Mouse (Mus musculus) midbrain, postnatal 0 days (tissue): ENCODE measurements at regions not wholly inside any gene's neighbourhood (a gene's known extent, or its start where the extent isn't known, plus 50 kb on each side); places are given as distances from the start of the nearest gene placed in this dataset.

Experiments used
- ATAC-seq: fragments of 200-750 bp; cut with Nextera tagmentation; 2 replicates; pipeline ENCODE4 v1.8.0; 2017; ENCODE audit warnings: moderate number of reproducible peaks, mild to moderate bottlenecking, moderate TSS enrichment, moderate library complexity; ENCODE audit not compliant: low FRiP score
- DNase-seq: peaks from one replicate; pipeline ENCODE4 v3.0.0-alpha.2; 2015; ENCODE audit warnings: low spot score
- H3K27ac ChIP-seq: fragments of 300-500 bp; sonication (generic); 2 replicates; pipeline ENCODE4 v1.5.1; 2014; ENCODE audit warnings: low read depth, mild to moderate bottlenecking, low read length, mixed read lengths
- H3K27me3 ChIP-seq: fragments of 300-500 bp; sonication (generic); 2 replicates; pipeline ENCODE4 v1.6.1; 2014; ENCODE audit warnings: low read length, control low read depth, mixed read lengths; ENCODE audit not compliant: insufficient read depth
- H3K36me3 ChIP-seq: fragments of 300-500 bp; sonication (generic); 2 replicates; pipeline ENCODE4 v1.6.1; 2014; ENCODE audit warnings: low read length, control low read depth, mixed read lengths; ENCODE audit not compliant: insufficient read depth
- H3K4me1 ChIP-seq: fragments of 300-500 bp; sonication (generic); 2 replicates; pipeline ENCODE4 v1.6.1; 2014; ENCODE audit warnings: mild to moderate bottlenecking, control low read depth, antibody characterized with exemption, low read length, mixed read lengths; ENCODE audit not compliant: insufficient read depth
- H3K4me2 ChIP-seq: fragments of 300-500 bp; sonication (generic); 2 replicates; pipeline ENCODE4 v1.6.1; 2014; ENCODE audit warnings: low read depth, mild to moderate bottlenecking, low read length, mixed read lengths; ENCODE audit not compliant: poor library complexity, severe bottlenecking
- H3K4me3 ChIP-seq: fragments of 300-500 bp; sonication (generic); 2 replicates; pipeline ENCODE4 v1.5.1; 2014; ENCODE audit warnings: low read depth, mild to moderate bottlenecking, low read length, moderate library complexity
- H3K9ac ChIP-seq: fragments of 300-500 bp; sonication (generic); replicated peaks from 2 replicates; pipeline ENCODE4 v1.6.1; 2014; ENCODE audit warnings: mild to moderate bottlenecking, low read length, moderate library complexity, mixed read lengths; ENCODE audit not compliant: poor library complexity, severe bottlenecking
- H3K9me3 ChIP-seq: fragments of 300-500 bp; sonication (generic); 2 replicates; pipeline ENCODE4 v1.6.1; 2016; ENCODE audit warnings: low read length, control low read depth
- CTCF ChIP-seq: IDR thresholded peaks from 2 replicates; pipeline ENCODE4 v1.5.1; 2016; ENCODE audit warnings: antibody characterized with exemption, mild to moderate bottlenecking
- WGBS: fragments of 180-500 bp; shearing (Covaris S2); extraction: QIAGEN DNeasy Blood & Tissue Kit; methylation state at CpG from one replicate; pipeline ENCODE4 v1.1.7; 2014; 5-methylcytosine and 5-hydroxymethylcytosine counted together

DNA sequence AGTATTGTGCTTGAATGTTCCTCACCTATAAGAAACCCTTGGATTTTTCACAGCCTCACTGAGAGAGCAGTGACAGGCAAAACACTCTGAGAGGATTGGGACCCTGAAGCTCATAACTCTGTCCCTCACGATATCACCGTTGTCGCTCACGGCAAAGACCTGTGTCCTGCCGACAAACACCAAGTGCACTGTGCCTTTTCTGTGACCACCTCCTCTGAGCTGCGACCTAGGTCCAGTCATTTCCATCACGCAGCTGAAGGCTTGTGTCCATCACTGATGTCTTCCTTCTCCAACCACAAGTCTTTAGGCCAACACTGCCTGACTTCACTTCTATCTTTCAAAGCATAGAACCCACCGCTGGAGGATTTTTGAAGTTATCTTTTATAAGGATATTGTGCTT is 93.1 kb downstream of the Cbln1 start:
- H3K36me3 ChIP-seq: no peaks in the 10 kb centered on the region
- ATAC-seq (no peak), DNase-seq (no peak)
- WGBS: 95% methylated on average over 8 of the region's 8 CpGs
- no peaks in the 10 kb centered on the region for H3K9me3 ChIP-seq
- no peaks in the 10 kb centered on the region for H3K27me3 ChIP-seq
- no peak overlapping the region for H3K9ac ChIP-seq
- TF ChIP-seq CTCF: no peak
- H3K4me1 ChIP-seq: no peaks in the 10 kb centered on the region
- no peak overlapping the region for H3K4me2 ChIP-seq
- H3K27ac ChIP-seq: no peak overlapping the region
- H3K4me3 ChIP-seq: no peak overlapping the region

DNA sequence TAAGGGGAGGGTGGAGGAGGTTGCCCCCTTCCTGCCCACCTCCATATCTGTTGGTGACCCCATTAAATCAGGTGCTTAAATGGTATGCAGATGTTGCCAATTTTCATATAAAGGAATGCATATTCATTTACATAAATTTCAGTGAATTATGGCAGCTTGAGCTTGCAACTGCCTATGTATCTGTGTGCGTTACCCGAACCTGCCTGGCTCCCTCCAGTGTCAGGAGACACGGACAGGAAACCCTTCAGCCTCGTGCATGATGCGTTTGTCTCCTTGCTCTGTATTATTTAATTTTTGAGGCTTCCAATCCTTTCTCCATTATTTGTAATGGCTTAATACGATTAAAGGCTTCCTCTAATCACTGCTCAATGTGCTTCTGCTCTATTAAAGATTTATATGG is 98.4 kb downstream of the Cbln1 start:
- Histone ChIP-seq H3K9ac (no peak overlapping the region), H3K4me3 (no peak overlapping the region), H3K36me3 (no peaks in the 10 kb centered on the region), H3K27me3 (no peaks in the 10 kb centered on the region), H3K27ac (no peak overlapping the region), H3K4me1 (no peaks in the 10 kb centered on the region), H3K4me2 (no peak overlapping the region), H3K9me3 (no peaks in the 10 kb centered on the region)
- TF ChIP-seq CTCF: peak; percentile 41
- 28% methylated on average over 6 of the region's 6 CpGs for WGBS
- no peak for ATAC-seq
- DNase-seq: peak; percentile 17

DNA sequence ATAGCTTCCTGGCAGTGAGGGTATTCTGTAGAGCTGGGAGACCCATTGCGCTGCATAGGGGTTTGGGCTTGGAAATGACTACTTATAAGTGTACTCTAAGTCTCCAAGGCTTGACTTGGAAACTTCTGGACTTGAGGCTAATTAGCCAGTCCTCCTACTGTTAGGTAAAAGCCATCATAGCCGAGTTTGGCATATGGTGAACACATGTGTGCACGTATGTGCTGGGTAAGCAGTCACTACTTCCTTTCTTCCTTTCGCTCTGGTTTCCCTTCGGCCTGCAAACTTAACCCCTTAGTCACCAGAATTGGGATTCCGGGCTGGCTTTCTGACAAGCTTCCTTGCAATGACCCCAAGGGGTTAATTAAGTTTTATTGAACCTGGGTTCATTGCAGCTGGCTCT is 98.9 kb downstream of the Cbln1 start:
- H3K9ac ChIP-seq: no peak overlapping the region
- H3K4me2 ChIP-seq: no peak overlapping the region
- H3K27me3 ChIP-seq: no peaks in the 10 kb centered on the region
- no peaks in the 10 kb centered on the region for H3K9me3 ChIP-seq
- DNase-seq (no peak), ATAC-seq (no peak)
- no peaks in the 10 kb centered on the region for H3K4me1 ChIP-seq
- 34% methylated on average over 6 of the region's 6 CpGs for WGBS
- H3K4me3 ChIP-seq: no peak overlapping the region
- no peak overlapping the region for H3K27ac ChIP-seq
- TF ChIP-seq CTCF: no peak
- no peaks in the 10 kb centered on the region for H3K36me3 ChIP-seq

DNA sequence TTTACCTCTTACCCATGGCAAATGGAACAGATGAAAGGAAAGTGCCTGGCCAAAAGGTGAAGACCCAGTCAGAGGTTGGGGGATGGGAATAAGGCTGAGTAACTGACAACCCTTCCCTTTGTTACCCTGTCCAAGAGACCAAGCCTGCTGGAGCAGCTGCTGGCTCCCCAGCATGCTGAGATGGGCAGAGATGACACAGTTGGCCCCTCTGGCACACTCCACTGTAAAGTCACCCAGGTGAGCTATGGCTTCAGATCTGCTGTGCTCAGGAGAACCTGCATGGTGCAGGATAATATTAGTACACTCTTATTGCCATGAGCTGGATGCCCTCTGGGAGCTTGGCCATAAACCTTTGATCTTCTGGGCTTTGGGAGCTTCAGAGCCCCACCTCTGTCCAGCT is 100.3 kb downstream of the Cbln1 start:
- no peak overlapping the region for H3K27ac ChIP-seq
- no peak overlapping the region for H3K4me3 ChIP-seq
- no peak overlapping the region for H3K4me2 ChIP-seq
- no peak for TF ChIP-seq CTCF
- H3K4me1 ChIP-seq: no peaks in the 10 kb centered on the region
- no peaks in the 10 kb centered on the region for H3K27me3 ChIP-seq
- no peak overlapping the region for H3K9ac ChIP-seq
- ATAC-seq: no peak
- H3K36me3 ChIP-seq: no peaks in the 10 kb centered on the region
- no peaks in the 10 kb centered on the region for H3K9me3 ChIP-seq
- DNase-seq: no peak

DNA sequence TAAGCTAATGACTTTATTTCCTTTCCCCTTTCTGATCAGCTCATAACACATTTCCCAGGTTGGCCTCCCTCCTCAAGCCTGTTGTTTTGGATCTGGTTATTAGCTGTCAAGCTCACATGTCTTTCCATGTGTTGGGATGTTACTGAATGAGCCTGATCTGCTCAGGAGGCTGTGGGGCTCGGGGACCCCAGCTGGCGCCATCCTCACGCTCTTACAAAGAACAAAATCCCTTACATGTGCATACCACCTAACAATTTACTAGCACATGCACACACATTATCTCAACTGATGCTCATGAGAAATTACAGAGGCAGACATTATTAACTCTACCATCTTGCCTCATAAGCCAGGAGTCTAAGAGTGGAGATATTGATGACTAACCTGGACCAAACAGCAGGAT is 102.2 kb downstream of the Cbln1 start:
- H3K4me3 ChIP-seq: no peak overlapping the region
- ATAC-seq (no peak), DNase-seq (peak; percentile 35)
- H3K27ac ChIP-seq: no peak overlapping the region
- H3K36me3 ChIP-seq: no peaks in the 10 kb centered on the region
- no peaks in the 10 kb centered on the region for H3K27me3 ChIP-seq
- H3K9me3 ChIP-seq: no peaks in the 10 kb centered on the region
- no peaks in the 10 kb centered on the region for H3K4me1 ChIP-seq
- H3K4me2 ChIP-seq: no peak overlapping the region
- TF ChIP-seq CTCF: no peak
- 87% methylated on average over 3 of the region's 3 CpGs for WGBS
- H3K9ac ChIP-seq: no peak overlapping the region

DNA sequence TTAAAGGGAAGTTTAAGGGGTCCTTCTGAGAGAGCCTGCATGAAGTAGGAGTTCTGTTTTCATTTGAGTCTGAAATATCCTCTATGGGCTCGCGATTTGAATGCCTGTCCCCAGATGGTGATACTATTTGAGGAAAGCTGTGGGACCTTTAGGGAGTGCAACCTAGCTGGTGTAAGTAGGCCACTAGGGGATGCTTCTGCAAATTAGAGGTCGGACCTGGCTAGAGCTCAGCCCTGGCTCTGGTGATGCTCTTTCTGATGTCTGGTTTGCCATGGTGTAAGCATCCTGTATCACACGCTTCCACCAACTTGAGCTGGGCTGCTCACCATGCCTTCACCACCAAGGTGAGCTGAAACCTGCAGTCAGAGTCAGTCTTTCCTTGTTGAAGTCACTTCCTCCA is 121.9 kb downstream of the Cbln1 start:
- WGBS: 84% methylated on average over 4 of the region's 4 CpGs
- DNase-seq (no peak), ATAC-seq (no peak)

DNA sequence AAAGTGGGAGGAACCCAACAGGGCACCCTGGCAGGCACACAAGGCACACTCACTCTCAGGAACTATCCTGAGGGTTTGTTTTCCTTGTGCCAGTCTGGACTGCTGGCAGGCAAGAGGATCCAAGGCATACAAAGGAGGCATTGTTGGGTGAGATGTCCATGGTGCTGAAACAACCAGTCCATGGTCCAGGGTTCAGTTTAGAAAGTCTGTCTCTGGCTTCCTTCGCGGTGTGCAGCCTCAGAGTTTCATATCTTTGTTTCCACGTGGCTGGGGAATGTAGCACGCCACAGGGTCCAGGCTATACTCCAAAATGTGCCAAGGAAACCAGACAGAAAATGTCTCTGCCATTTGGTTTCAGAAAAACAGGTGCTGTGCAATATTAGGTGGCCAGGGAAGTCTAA is 122.6 kb downstream of the Cbln1 start:
- Histone ChIP-seq H3K4me1 (no peaks in the 10 kb centered on the region), H3K9ac (no peak overlapping the region), H3K27ac (no peak overlapping the region), H3K27me3 (no peaks in the 10 kb centered on the region), H3K4me3 (no peak overlapping the region), H3K4me2 (no peak overlapping the region), H3K9me3 (no peaks in the 10 kb centered on the region), H3K36me3 (no peaks in the 10 kb centered on the region)
- ATAC-seq (no peak), DNase-seq (peak; percentile 52)
- no peak for TF ChIP-seq CTCF
- 52% methylated on average over 4 of the region's 4 CpGs for WGBS

More for the DNA sequence above, 121.9 kb downstream of the Cbln1 start:
- no peak overlapping the region for H3K4me3 ChIP-seq
- H3K4me1 ChIP-seq: no peaks in the 10 kb centered on the region
- H3K27me3 ChIP-seq: no peaks in the 10 kb centered on the region
- H3K27ac ChIP-seq: no peak overlapping the region
- H3K4me2 ChIP-seq: no peak overlapping the region
- no peak overlapping the region for H3K9ac ChIP-seq
- no peak for TF ChIP-seq CTCF
- H3K36me3 ChIP-seq: no peaks in the 10 kb centered on the region
- H3K9me3 ChIP-seq: no peaks in the 10 kb centered on the region
